Mouse (Mus musculus) adrenal gland, postnatal 14 days (tissue): ENCODE results near the gene Ppil1. TPM values are rescaled to one million over a fixed set of nuclear protein-coding genes. Genes with fewer than 3 reads are reported as not detected.

ENCODE experiments used
- total RNA-seq: library from RNA; stranded (reverse); gene quantifications from 2 replicates; pipeline ENCODE4 v1.2.3, GENCODE M21; 2021

Gene Ppil1
- total RNA-seq, 1 experiment from 2014 or later = 26.0 TPM

Other genes with a start within 250 kb of the Ppil1 start
- gene Srsf3, start 231.6 kb downstream of the Ppil1 start, total RNA-seq = 167 and 224 TPM in 2 replicates
- 126 and 202 TPM in 2 replicates for gene Cdkn1a, start 173.2 kb downstream of the Ppil1 start, total RNA-seq
- 0.33 and 0.38 TPM in 2 replicates for gene Rab44, start 150.0 kb downstream of the Ppil1 start, total RNA-seq
- 0.52 and 0.83 TPM in 2 replicates for gene Cpne5, start 26.0 kb downstream of the Ppil1 start, total RNA-seq
- 135 and 139 TPM in 2 replicates for gene BC004004, start 4.6 kb upstream of the Ppil1 start, total RNA-seq
- gene Pi16, start 53.5 kb upstream of the Ppil1 start, total RNA-seq = 20.9 and 25.7 TPM in 2 replicates
- 300 and 316 TPM in 2 replicates for gene Mtch1, start 83.7 kb upstream of the Ppil1 start, total RNA-seq
- 2.2 and 11.5 TPM in 2 replicates for gene Fgd2, start 96.7 kb upstream of the Ppil1 start, total RNA-seq
- gene Pim1, start 226.6 kb upstream of the Ppil1 start, total RNA-seq = 104 and 129 TPM in 2 replicates